26 mouse cellular contexts compared by ENCODE assay signal in genomic region chr16:14295291-14295690, GRCm38 (mm10).
"Had no signal": no experiment of that assay in that cellular context is flagged by ENCODE, and none has a peak within 500 bp of the region (broad histone marks: within the 10 kb centered on the region; RNA-seq: fewer than 3 reads in every experiment).

No protein-coding gene starts in this region.

- DNase-seq: gastrocnemius, postnatal 14 days; gastrocnemius, postnatal 36 days; heart, adult 18-20 months; heart, postnatal 14 days; heart, postnatal 36 days; kidney, adult 11 months; kidney, adult 2 months; kidney, adult 9 months; kidney, postnatal 14 days; kidney, postnatal 36 days; layer of hippocampus, adult 9-11 months; layer of hippocampus, postnatal 36 days; liver; liver, embryonic 13.5 days had no signal

- H3K27me3 ChIP-seq: kidney, embryonic 15.5 days had no signal

- H3K4me2 ChIP-seq: heart, embryonic 11.5 days; heart, embryonic 13.5 days; heart, embryonic 15.5 days; hindbrain, embryonic 13.5 days; hindbrain, embryonic 15.5 days; kidney, embryonic 15.5 days; limb, embryonic 12.5 days; liver, embryonic 11.5 days; liver, embryonic 13.5 days had no signal

- H3K9ac ChIP-seq: heart, embryonic 13.5 days; heart, embryonic 15.5 days; hindbrain, embryonic 13.5 days; hindbrain, embryonic 15.5 days; kidney, embryonic 15.5 days; limb, embryonic 12.5 days; liver, embryonic 13.5 days had no signal

- H3K27ac ChIP-seq: heart, embryonic 13.5 days; heart, embryonic 15.5 days; hindbrain, embryonic 13.5 days; hindbrain, embryonic 15.5 days; hindbrain, postnatal 0 days; kidney, embryonic 15.5 days; kidney, postnatal 0 days; limb, embryonic 10.5 days; limb, embryonic 12.5 days; liver, embryonic 13.5 days had no signal

- ATAC-seq: hindbrain, postnatal 0 days; intestine, embryonic 16.5 days had no signal

- H3K4me3 ChIP-seq: heart, embryonic 13.5 days; heart, embryonic 15.5 days; hindbrain, embryonic 13.5 days; hindbrain, embryonic 15.5 days; kidney, embryonic 15.5 days; limb, embryonic 10.5 days; limb, embryonic 12.5 days; liver, embryonic 13.5 days had no signal

- H3K9me3 ChIP-seq: heart, embryonic 13.5 days; heart, embryonic 15.5 days; hindbrain, embryonic 13.5 days; hindbrain, embryonic 15.5 days; kidney, embryonic 15.5 days; limb, embryonic 10.5 days; limb, embryonic 12.5 days; liver, embryonic 13.5 days had no signal
